Mouse (Mus musculus): ENCODE measurements around the gene Chmp6.

The Chmp6 gene

DNA sequence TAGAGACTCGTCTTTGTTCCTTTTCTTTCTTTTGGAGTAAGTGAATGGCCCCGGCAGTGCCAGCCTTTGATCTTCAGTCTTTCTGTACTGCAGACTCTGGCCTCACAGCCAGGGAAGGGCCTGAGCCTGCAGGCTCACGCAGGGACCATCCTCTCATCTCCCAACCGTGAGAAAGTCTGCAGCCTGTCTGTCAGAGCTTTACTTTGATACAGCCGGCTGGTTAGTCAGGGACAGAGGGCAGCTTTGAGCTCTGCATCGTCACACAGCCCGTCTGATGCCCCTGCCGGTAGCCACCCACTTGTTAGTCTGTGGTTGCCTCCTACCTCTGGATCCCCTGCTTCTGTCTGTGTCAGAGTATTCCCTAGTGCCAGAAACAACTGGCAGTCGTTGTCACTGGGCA, 51.8 kb downstream of the Chmp6 start:
- no peak for DNase-seq

DNA sequence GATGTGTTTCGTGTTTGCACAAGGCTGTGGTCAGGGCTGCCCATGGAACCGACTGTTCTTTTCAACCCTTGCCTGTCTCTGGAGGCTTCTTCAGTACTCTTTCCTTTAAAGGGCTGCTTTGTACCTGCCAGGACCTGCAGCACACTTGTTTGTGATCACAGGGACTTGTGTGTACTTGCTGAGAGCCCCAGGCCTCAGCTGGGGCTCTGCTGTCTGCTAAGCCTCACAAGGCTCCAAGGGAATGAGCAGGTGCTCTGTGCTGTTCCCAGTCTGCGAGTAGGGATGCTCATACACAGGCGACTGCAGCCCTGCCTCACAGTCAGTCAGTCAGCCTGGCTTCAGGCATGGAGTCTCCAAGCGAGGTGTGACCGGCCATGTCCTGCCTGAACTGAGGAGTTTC, 53.1 kb downstream of the Chmp6 start:
- no peak for DNase-seq

- DNase-seq = no peak
Measured at GRCm38 (mm10) chr11:119967401-119967800, 54.2 kb downstream of the Chmp6 start.

DNA sequence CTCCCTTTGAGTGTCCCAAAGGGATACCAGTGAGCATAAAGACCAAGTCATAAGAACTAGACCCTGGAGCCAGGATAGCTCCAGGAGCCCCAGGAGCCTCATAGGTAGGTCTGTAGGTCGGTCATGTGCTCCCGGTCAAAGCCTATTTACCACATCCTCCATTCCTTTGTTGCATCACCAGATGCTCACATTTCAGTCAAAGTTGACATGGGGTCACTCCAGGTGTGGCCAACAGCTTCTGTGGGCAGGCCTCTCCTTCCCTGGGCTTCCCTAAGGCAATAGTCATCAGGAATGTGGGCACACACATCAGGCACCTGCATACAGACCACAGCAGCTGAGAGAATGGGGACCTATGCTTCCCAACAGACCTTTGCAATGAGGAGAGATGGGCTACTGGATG, 54.7 kb downstream of the Chmp6 start:
- no peak for DNase-seq
